Mouse (Mus musculus) thymus, postnatal 36 days (tissue): ENCODE data around the gene Pigu.

Source experiments
- DNase-seq, 2 experiments: peaks; one replicate each; pipeline ENCODE4 v3.0.0; 2022; ENCODE audit warnings: mixed read lengths in 2 of 2

Gene Pigu

DNA sequence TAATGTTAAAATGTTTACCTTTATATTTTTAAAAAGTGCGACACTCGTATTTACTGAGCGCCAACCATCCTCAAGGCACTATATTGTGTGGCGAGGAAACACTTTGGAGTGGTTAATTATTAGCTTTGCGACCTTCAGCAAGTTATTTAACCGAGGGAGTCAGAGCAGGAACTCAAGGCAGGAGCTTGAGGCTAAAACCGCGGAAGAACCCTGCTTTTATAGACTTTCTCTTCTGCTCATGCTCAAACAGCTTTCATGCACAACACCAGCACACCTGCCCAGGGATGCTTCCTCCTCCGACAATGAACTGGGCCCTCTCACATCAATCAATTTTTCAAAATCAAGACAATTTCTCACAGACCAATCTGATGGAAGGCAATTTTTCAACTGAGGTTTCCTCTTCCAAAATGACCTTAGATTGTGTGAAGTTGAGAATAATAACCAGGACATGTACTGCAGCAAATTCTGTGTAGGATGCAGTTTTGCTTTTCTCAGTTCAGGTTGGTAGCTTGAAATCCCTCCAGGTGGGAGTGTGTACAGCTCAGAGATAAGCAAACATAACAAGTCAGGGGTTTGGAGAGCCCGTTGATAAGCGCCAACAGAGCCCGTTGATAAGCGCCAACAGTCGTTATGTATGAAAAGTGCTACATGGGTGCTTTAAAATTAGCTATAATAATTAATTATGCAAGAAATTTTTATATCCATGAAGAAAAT lies 613 bp upstream of the Pigu start:
- peak in 1 of 2 experiments; percentile 5 for DNase-seq

DNA sequence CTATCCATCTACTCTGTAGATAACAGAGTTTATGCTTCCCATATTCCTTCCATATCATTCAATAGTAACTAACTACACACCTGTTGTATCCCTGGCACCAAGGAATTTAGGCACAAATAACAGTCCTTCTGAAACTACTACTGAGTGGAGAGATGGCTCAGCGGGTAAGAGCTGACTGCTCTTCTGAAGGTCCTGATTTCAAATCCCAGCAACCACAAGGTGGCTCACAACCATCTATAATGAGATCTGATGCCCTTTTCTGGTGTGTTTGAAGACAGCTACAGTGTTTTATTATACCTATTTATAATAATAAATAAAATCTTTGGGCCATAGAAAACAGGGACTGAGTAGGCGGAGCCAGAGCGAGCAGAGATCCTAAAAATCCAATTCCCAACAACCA lies 2.8 kb downstream of the Pigu start:
- DNase-seq = no peak

DNA sequence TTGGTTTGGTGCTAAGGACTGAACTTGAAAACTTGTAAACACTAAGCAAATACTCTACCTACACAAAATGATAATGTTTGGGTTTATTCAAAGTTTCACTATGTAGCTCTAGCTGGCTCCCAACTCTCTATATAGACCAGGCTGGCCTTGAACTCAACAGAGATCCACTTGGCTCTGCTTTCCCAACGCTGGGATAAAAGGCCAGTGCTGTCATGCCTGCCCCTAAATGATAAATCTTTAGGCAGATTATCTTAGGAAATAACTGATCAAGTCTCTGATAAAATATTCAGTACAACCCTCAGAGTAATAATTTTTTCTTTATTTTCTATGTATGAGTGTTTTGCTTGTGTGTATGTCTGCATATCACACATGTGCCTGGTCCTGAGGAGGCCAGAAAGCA lies 10.6 kb downstream of the Pigu start:
- DNase-seq = no peak

DNA sequence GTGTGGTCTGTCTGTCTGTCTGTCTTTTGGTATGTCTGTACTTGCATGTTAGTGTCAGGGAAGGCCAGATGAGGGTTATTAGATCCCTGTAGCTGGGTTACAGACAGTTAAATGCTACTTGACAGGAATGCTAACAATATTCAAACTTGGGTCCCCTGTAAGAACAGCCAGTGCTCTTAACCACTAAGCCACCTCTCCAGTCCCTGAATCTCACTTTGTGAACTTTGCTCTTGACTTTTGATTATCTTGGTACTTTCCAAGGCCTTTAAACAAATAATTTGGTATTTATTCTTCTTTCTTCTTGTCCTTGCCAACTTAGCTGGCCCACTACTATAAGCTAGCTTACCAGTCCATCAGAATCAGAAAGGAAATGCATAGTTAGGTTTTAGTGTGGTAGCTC lies 17.1 kb downstream of the Pigu start:
- DNase-seq = no peak

DNA sequence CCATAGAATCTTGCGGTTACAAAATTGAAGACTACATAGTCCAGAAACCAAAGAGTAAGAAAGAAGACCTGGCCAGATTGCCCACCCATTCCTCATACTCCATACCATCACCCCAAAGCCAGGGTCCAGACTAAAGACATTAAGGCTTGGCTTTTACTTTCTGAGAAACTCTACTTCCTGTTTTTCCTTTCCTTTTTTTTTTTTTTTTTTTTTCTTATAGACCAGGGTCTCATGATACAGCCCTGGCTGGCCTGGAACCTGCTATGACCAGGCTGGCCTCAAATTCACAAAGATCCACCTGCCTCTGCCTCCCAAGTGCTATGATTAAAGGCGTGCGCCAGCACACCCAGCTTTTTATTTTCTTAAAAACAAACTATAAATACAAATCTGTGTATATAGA lies 21.0 kb downstream of the Pigu start:
- no peak for DNase-seq

DNA sequence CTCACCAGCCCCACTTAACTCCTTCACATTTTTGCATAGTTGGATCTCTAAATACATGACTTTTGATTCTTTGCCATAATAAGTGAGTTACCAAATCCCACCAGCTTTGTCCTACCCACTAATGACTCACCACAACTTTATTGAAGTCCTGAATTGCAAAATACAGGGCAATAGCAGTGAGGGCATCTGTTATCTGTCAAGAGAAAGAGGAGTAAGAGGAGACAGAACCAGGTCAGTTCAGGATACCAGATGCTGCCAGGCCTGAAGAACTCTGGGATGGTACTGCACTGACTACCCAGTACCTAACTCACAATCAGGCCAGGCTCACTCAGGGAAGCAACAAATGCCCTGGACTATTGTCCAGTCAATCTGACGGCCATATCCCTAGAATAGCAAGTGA lies 22.0 kb downstream of the Pigu start:
- no peak for DNase-seq

DNA sequence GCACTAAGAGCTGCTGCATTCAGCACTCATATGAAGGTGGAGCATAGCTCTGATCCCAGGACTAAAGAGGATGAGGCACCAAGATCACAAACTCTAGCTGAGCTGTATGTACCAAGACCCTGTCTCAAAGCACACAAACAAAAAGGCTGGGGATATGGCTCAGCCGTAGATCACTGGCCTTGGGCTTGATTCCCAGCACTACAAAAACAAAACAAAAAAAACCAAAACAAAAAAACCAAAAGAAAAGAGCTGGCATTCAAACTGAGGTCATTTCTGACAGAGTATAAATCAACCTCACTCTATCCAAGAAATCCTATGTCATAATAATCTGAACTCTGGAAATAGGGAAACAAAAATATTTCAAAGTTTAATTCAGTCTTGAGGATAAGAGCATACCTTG lies 23.8 kb downstream of the Pigu start:
- no peak for DNase-seq

DNA sequence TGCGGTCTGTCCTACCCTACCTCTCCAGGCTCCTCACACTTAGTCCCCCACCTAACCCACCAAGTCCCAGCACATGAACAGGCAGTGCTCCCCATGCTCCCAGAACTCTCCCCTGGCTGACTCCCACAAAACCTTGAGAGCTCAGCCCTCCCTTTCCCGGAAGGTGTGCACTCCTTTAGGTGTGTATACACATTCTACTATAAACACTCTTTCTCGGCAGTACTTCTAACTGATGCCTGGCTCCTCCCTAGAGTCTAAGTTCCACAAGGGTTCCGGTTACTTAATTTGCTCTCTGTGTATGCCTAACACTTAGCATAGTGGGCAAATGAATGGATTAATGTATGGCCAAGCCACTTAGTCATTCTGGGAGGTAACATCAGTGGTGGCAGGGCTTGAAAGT lies 25.9 kb downstream of the Pigu start:
- no peak for DNase-seq

DNA sequence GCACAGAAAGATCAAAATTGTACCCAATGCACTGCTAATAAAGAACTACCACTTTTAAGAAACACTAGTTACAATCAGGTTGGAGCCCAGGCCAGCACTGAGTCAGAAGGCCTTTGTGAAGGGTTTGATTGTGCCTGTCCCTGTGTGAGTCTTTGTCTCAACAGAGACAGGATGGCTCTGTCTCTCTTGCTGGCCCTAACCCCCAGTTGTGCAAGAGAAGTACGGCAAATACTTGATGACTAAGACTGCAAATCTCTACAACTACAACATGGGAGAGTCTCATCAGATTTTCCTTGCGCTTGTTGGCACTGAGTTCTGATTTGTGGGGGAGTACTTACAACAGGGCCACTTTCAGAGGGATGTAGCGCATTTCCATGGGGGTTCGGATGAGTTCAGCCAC lies 26.4 kb downstream of the Pigu start:
- DNase-seq = no peak

DNA sequence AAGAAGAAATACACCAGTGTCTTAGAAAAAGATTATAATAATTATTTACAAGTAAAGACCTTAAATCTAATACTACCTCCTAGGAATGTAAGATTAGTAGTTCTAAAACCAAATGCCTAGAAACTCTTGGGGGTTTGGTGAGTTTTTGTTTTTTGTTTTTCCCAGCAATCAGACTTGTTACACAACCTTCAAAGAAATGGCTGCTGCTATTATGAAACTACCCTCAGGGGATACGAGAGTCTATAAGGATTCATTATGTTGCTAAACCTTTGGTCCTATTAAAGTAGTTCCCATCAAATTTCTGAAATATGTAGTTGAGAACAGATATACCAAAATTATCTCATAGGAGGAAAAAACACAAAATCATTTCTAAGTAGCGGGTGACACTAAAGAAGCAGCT lies 27.5 kb downstream of the Pigu start:
- DNase-seq = no peak

DNA sequence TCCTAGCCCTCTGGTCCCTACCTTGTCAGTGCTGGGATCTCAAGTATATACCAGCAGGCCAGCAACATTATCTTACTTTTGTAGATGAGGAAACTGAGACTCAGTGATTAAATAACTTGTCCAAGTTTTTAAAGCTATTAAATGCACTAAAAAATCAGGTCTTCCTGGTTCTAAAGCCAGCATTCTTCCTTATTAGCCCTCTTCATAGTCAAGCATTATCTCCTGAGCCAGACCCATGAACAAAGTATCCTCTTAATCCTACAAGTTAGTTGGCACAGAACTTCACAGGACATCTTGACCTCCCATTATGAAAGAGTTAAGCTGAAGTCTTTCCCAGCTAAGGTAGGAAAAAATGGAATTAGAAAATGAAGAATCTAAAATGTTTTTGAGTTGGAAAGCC lies 28.3 kb downstream of the Pigu start:
- DNase-seq = no peak

DNA sequence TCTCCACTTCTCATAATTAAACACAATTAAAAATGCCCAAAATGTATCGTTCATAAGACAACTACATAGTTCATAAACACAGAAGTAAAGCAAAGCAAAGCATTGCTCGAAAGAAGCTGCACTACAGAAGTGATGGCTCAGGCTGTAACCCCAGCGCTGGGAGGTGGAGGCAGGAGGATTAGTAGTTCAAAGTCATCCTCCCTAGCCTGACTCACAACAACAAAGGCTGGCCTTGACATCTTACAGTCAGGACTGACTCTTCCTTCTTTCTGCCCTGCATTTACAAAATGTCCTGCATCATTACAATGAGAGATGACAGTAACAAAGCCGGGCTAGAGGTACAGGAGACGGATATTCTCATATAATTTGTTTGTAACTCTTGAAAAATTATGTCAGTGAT lies 29.3 kb downstream of the Pigu start:
- DNase-seq = no peak

DNA sequence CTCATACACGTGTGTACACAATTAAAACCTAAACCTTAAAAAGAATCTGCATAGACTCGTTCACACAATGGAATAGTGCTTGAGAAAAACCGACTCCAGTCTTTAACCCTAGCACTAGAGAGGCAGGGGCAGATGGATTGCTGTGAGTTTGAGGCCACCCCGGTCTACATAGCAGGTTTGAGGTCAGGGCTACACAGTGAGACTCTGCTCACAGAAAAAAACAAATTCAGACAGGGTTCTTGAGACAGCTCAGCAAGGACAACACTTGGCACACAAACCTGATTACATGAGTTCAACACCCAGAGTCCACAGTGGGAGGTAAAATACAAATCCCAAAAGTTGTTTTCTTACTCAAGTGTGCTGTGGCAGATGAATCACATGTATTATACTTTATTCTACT lies 31.2 kb downstream of the Pigu start:
- DNase-seq = no peak

DNA sequence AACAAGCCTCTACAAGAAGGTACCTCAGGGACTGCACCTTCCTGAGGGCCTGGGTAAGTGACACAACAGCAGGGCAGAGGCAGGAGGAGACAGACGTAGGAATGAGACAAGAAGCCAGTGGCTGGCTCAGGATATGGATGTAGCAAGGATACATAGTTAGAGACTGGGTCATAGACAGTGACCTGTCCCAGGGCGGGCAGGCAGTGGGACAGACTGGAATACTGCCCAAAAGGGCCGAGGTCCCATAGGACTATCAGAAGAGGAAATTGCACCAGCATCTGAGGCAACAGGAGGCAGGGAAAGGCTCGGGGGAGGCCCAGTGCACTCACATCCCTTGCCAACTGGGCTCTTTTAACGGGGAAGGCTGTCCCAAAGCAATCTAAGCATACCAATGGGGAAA lies 36.6 kb downstream of the Pigu start:
- no peak for DNase-seq

DNA sequence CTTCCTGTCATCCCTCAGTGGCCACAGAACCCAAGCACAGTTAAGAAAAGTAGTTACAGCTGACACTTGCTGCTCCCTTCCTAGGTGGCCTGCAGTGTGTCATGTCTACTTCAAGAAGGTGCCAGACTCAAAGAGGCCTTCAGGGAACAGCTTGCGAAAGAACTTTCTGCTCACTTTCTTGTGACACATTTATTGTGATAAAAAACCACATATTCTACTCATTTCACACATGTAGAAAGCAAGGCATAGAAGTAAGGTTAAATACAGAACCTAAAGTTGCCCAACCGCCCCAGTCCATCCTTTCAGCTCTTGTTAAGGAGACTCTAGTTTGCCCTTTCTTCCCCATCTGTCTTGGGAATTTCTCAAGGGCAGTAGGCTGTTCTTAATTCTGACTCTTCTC lies 38.6 kb downstream of the Pigu start:
- no peak for DNase-seq

DNA sequence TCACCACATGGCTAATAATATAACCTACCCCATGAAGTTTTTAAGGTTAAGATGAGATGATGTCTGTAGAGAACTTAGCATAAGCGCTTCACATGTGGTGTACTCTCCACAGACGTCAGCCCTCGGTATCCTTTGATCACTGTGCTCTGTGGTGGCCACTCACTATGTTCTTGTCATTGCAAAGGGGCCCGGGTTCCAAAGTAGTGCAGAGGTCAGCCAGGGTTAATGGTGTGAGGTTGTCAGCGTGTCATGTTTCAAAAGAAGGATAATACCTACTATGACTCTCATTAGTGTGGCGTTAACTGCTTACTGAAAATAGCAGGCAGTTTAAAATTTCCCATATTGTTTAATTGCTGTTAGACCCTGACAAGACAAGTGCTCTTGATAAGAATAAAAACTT lies 43.6 kb downstream of the Pigu start:
- DNase-seq = no peak

DNA sequence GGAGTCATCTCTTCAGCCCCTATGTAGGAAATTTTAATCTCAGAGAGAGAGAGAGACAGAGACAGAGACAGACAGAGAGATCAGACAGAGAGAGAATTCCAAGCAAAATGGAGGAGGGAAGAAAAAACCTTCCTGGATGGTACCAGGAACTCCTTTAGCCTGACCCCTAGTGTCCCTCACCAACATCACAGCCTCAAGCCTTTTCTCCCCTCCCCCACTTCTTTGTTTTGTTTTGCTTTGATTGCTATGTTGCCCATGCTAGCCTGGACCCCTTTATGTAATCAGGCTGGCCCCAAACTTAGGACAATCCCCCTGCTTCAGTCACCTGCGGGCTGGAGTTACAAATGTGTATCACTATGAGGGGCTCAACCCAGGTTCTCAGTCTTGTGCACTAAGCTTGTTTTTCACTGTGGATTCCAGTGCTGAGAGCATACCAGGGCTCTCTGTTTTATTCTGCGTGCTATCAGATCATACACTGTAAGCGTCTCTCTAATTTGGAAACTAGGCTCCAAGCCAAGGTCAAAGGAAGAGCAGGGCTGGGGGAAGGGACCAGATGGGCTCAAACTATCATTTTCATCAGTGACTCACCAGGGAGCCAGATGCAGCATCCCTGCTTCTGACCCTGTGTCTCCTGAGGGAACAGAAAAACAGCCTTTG lies 48.2 kb downstream of the Pigu start:
- no peak for DNase-seq

DNA sequence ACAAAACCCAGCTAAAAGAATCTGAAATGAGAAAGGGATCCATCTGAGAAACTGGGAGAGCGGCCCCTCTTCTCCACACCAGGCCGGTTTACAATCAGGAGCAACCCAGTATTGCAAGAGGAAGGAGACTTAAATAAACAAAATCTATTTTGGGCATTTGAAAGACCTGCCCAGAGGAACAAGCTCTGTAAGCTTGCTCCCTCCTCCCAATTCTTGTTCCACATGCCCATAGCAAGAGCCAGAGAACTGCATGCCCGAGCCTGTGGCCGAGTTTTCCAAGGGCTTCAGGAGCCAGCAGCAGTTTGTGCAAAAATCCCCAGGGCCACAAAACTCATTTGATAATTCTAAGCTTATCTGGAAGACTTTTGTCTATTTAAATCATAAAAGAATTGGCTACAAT lies 57.7 kb downstream of the Pigu start:
- no peak for DNase-seq

DNA sequence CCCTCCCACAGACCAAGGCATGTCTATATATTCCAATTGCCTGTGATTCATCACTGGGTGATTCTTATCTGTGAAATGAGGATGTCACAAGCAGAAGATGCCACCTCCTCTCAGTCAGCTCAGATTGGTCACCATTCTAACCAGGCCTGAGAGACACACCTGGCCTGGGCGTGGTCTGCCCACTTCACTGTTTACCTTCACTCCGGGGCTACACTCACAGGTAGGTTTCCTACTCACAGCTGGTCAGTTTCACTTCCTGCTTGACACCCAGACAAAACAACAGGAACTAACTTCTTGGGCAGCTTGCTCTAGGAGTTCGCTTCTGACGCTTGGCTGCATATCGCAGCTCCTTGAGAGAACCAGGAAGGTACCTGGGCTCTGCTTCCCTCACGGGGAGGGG lies 61.8 kb downstream of the Pigu start:
- DNase-seq = no peak

DNA sequence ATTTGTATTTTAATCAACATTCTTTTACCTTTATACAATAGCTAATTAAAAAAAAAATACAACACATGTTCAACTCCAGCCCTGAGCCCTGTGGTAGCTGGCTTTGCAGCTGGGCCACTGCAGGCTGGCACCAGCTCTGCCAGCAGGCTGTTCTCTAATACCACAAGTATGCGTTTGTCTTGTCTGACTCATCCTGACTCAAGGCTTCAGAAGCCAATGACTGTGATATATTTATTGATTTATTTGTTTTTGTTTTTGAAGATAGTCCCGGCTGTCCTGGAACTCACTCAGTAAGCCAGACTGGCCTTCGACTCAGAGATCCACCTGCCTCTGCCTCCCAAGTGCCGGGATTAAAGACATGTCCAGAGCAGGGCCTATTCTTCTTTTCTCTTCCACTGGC lies 63.3 kb downstream of the Pigu start:
- DNase-seq = no peak

DNA sequence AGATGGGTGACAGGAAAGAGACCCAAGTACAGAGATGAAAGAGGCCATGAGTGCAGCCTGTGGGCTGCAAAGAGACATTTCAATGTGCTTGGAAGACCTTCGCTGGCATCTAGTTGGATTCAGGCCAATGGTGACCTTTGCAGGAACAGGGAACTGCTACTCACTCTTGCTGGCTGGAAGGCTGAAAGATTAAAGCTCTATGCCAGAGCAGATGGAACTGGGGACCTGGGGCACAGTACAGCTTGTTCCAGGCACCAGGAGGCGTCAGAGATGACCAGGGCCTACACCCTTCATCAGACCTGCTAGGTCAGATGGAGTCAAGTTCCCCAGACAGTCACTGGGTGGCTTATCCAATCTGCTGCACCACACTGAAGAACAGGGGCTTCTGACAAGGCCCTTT lies 63.8 kb downstream of the Pigu start:
- no peak for DNase-seq

DNA sequence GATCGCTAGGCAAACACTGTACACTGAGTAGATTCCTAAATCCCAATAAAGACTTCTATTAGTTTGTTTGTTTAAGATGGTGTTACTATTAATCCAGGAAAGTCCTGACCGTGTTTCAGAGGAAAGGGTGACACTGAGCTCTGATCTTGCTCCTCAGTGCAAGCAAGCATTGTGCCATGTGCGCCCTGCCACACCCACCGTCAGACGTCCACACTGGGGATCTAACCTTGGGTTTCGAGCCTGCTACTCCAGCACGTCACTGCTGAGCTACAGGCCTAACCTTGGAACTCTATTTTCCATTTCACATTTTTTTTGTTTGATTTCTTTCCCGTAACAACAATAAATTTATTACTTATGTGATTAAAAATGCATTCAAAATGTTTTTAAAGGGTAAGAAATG lies 67.2 kb downstream of the Pigu start:
- no peak for DNase-seq

DNA sequence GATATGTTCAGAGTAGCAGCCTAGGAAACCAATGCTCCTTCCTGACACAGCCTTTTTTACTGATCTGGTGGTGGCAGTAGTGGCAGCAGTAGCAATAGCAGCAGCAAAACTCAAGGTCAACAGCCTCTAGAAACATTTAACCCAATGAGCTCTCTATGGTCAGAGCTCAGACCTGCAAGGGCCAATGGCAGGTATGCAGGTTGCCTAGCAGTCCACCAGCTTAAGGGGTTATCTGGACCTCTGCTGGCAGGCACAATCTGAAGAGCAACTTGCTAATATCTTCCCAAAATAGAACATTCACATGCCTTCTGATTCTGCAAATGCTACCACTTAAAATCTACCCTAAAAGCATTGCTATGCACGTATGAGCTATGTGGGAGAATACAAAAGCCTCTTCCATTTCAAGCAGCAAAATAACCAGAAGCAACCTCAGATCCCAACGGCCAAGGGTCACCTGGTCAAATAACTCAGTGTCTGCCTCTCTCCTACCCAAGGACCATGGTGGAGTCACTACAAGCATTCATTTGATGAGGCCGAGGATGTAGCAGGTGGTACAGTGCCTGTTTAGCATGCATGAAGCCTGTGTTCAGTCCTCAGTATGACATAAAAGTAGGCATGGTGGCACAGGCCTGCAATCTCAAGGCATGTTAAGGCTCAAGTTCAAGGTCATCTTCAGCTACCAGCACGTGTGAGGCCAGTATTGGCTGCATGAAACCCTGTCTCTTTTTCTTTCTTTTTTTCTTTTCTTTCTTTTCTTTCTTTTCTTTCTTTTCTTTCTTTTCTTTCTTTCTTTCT lies 69.6 kb downstream of the Pigu start:
- DNase-seq = no peak

DNA sequence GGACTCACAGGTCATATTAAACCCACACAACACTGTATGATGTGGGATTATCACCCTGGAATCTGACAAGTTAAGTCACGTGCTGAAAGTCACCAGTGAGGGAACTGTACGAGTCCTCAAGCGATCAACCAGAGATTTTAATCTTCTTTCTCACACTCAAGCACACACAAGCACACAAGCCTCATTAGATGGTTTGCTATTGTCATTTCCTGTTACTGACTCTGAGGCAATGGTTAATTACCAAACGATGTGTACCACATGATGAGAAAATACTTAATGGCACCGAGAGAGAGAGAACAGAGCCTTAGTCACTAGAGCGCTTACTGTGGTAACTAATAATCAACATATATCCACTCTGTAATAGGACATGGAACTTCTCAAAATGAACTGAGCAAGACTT lies 71.5 kb downstream of the Pigu start:
- no peak for DNase-seq
